Mouse (Mus musculus) neutrophil, adult 59 days (primary cell): ENCODE measurements around the gene Olfr44. TPM values are rescaled to one million over a fixed set of nuclear protein-coding genes. Genes with fewer than 3 reads are reported as not detected.

Experiments used
- total RNA-seq, 2 experiments: library from RNA; stranded (reverse); gene quantifications; 1 replicate in 1 of 2; 2 replicates in 1 of 2; pipeline ENCODE4 v1.2.4; 2023

Gene Olfr44
- total RNA-seq = not detected

DNA sequence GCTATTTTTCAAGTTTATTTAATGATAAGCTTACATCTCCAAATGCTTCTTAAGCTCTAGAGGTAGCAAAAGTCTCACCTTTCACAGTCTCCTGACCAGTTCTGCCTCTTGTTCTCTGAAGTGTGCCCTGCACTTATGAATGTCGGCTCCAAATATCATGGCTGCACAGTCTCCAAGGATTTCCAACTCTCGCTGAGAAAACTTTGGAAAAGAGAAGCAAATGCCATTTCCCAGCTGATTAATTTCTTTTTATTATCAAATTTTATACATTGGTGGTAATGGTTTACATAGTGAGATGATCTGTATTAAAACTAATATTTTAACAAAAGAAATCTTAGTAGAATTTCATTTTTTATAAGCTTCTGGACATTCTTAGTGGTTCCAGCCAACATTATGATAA, at the start of gene Olfr44:
Gene Olfr44 (minus strand): TSS at position 101 of the 400 bp plus-strand sequence.

DNA sequence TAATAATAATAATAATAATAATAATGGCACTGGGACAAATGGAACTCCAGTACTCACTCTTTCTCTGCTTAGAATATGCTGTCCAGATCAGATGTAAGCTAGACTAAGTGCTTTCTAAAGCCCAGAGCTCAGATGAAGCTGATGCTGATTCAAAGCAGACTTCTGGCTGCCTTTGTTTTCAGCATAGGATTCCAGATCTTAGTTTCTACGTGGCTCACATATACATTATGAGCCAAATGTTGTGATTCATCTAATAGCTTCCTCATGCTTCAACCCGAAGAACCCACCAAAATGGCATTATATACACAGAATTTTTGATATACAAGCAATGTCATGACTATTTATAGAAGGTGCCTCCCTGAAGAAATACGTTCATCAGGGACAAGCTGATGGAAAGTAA, 21.7 kb upstream of the Olfr44 start, which contains the start of gene Olfr957:
Gene Olfr957 (minus strand): TSS at position 279 of the 400 bp plus-strand sequence.

DNA sequence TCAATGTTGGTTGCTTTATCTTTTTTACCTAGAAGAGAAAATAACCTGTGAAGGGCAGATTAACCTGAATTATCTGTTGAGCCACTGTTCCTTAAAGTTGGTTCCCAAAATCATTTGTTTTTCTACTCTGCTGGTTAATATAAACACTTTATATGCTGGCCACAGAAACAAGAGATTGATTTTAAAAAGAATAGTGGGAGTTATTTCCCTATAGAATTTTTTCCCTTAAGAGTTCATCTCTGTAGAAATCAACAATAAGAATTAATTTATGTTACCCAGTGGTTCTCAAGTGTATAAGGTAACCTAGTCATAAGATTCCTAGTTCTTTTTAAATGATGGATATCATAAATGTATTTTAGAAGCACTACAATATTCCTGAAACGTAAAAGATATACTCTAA, 22.0 kb downstream of the Olfr44 start, which contains the start of gene Olfr955:
Gene Olfr955 (minus strand): TSS at position 101 of the 400 bp plus-strand sequence.

DNA sequence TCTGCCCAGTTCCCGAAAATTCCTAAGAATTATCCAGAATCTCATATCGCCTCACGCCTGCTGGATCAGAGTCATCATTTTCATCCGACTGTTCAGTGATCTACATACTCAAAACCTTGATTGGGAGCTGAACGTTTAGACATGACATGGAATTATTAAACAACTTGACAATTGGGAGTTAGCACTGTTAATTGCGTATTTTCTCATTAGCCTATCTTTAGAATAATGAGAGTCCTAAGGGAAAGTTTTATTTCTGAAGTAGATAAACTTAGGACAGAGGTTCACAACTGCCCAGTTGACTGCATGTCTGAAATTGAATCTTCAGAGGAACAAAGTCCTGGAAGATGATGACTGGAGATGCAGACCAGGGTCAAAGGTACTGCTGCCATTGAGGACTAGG, 37.4 kb downstream of the Olfr44 start, which contains the start of gene Olfr954:
Gene Olfr954 (plus strand): TSS at position 301 of the 400 bp plus-strand sequence.

Other genes starting within 250 kb of the Olfr44 start
- not detected for gene Olfr1537, start 244.0 kb downstream of the Olfr44 start, total RNA-seq
- not detected for gene Olfr945, start 217.2 kb downstream of the Olfr44 start, total RNA-seq
- not detected for gene Olfr948, start 167.9 kb downstream of the Olfr44 start, total RNA-seq
- gene Olfr951, start 106.6 kb downstream of the Olfr44 start, total RNA-seq = not detected
- gene Olfr952, start 66.8 kb downstream of the Olfr44 start, total RNA-seq = not detected
- gene Olfr954, start 37.3 kb downstream of the Olfr44 start, total RNA-seq = not detected
- not detected for gene Olfr955, start 22.1 kb downstream of the Olfr44 start, total RNA-seq
- not detected for gene Olfr957, start 21.8 kb upstream of the Olfr44 start, total RNA-seq
- gene Olfr958, start 60.1 kb upstream of the Olfr44 start, total RNA-seq = not detected
- not detected for gene Olfr959, start 81.6 kb upstream of the Olfr44 start, total RNA-seq
- not detected for gene AW551984, start 110.4 kb upstream of the Olfr44 start, total RNA-seq
- not detected for gene Olfr148, start 116.7 kb upstream of the Olfr44 start, total RNA-seq
- not detected for gene Olfr960, start 127.4 kb upstream of the Olfr44 start, total RNA-seq
- gene Olfr961, start 151.1 kb upstream of the Olfr44 start, total RNA-seq = not detected
- not detected for gene Olfr963, start 173.2 kb upstream of the Olfr44 start, total RNA-seq
- not detected for gene Olfr149, start 213.1 kb upstream of the Olfr44 start, total RNA-seq
- gene Olfr965, start 217.4 kb upstream of the Olfr44 start, total RNA-seq = not detected
- gene Olfr150, start 237.0 kb upstream of the Olfr44 start, total RNA-seq = not detected